Mouse (Mus musculus): Measurements from ENCODE around the gene Hs6st2. TPM values are rescaled to one million over a fixed set of nuclear protein-coding genes. Genes with fewer than 3 reads are reported as not detected.
A peak's percentile ranks its signal among the peaks of the same experiment; 100 is the strongest.

Gene Hs6st2
- total and polyA plus RNA-seq, 3 experiments, result not detected

GRCm38 (mm10) chrX:51505691-51506090 is 176.0 kb downstream of the Hs6st2 start:
- Histone ChIP-seq H3K27me3 (replicated peaks) (no peaks in the 10 kb centered on the region), H3K4me1 (ENCODE audit: control insufficient read depth in 1 of 2, insufficient read depth in 2 of 2) (no peaks in the 10 kb centered on the region), H3K4me2 (ENCODE audit: insufficient read depth, low read depth, poor library complexity, severe bottlenecking) (no peak overlapping the region), H3K9me3 (replicated peaks; ENCODE audit: low read length) (no peaks in the 10 kb centered on the region), H3K79me2 (replicated peaks; ENCODE audit: control insufficient read depth, extremely low read depth, insufficient read depth, poor library complexity, severe bottlenecking) (no peaks in the 10 kb centered on the region), H3K9ac (ENCODE audit: insufficient read depth, low read depth) (no peak overlapping the region), H3K36me3 (replicated peaks in 1 of 2; ENCODE audit: control insufficient read depth in 1 of 2, insufficient read depth in 1 of 2, low read length in 1 of 2) (no peaks in the 10 kb centered on the region), H3K27ac (ENCODE audit: insufficient read depth, low read depth) (no peak overlapping the region), H3K4me3 (replicated peaks in 1 of 3; ENCODE audit: low read depth in 2 of 3, low read length in 2 of 3, poor library complexity in 1 of 3) (no peak overlapping the region)
- in situ Hi-C loops (cut with MboI; ENCODE audit: low pct_ligation_motif_present, low pct_unique_long_range_greater_than_20kb, low sequenced_read_pairs) (no loop called here), dilution Hi-C loops (cut with MboI; ENCODE audit: extremely low pct_ligation_motif_present, extremely low pct_unique_long_range_greater_than_20kb, low sequenced_read_pairs) (no loop called here)
- DNase-seq (ENCODE audit: extremely low read depth), result no peak
- TF ChIP-seq GABPA (IDR thresholded peaks at IDR 0.05; ENCODE audit: insufficient replicate concordance, low read depth, low read length) (no peak), BHLHE40 (IDR thresholded peaks at IDR 0.05; ENCODE audit: low read depth, low read length) (no peak), EP300 (IDR thresholded peaks at IDR 0.05; ENCODE audit: low read length) (no peak), ZKSCAN1 (IDR thresholded peaks at IDR 0.05; ENCODE audit: borderline replicate concordance, low read depth, low read length) (no peak), TBP (conservative IDR thresholded peaks at IDR 0.05; ENCODE audit: low read depth, low read length) (no peak), ZC3H11A (IDR thresholded peaks at IDR 0.05; ENCODE audit: low read depth, low read length) (no peak)

- dilution Hi-C loops (cut with MboI; ENCODE audit: extremely low pct_ligation_motif_present, extremely low pct_unique_long_range_greater_than_20kb, low sequenced_read_pairs), result no loop called here
- in situ Hi-C loops (cut with MboI; ENCODE audit: low pct_ligation_motif_present, low pct_unique_long_range_greater_than_20kb, low sequenced_read_pairs), result no loop called here
Observed at GRCm38 (mm10) chrX:51503781-51504471, 177.7 kb downstream of the Hs6st2 start.

GRCm38 (mm10) chrX:51497831-51498230 is 183.8 kb downstream of the Hs6st2 start:
- TF ChIP-seq CTCF (conservative IDR thresholded peaks at IDR 0.05 in 1 of 2, IDR thresholded peaks at IDR 0.05 in 1 of 2; ENCODE audit: low read depth in 2 of 2, low read length in 2 of 2) (peak; percentile 19 to 39; a peak in 1 of 4 replicates), ZNF384 (IDR thresholded peaks at IDR 0.05; ENCODE audit: low read depth, low read length) (peak; percentile 15; the same call in 1 of the 2 replicates), RAD21 (IDR thresholded peaks at IDR 0.05; ENCODE audit: low read depth, low read length) (peak; percentile 43), UBTF (IDR thresholded peaks at IDR 0.05; ENCODE audit: low read depth, low read length) (no peak), SMC3 (IDR thresholded peaks at IDR 0.05; ENCODE audit: low read depth, low read length) (peak; percentile 16; the same call in 1 of the 2 replicates)
- no peak for DNase-seq (ENCODE audit: extremely low read depth)

More at GRCm38 (mm10) chrX:51503781-51504471, 177.7 kb downstream of the Hs6st2 start:
- H3K4me2 ChIP-seq (ENCODE audit: insufficient read depth, low read depth, poor library complexity, severe bottlenecking), result no peak overlapping the region
- H3K4me3 ChIP-seq (replicated peaks in 1 of 3; ENCODE audit: low read depth in 2 of 3, low read length in 2 of 3, poor library complexity in 1 of 3), result no peak overlapping the region
- H3K4me1 ChIP-seq (ENCODE audit: control insufficient read depth in 1 of 2, insufficient read depth in 2 of 2), result no peaks in the 10 kb centered on the region
- H3K27me3 ChIP-seq (replicated peaks), result no peaks in the 10 kb centered on the region
- DNase-seq (ENCODE audit: extremely low read depth), result no peak
- no peaks in the 10 kb centered on the region for H3K9me3 ChIP-seq (replicated peaks; ENCODE audit: low read length)
- no peaks in the 10 kb centered on the region for H3K79me2 ChIP-seq (replicated peaks; ENCODE audit: control insufficient read depth, extremely low read depth, insufficient read depth, poor library complexity, severe bottlenecking)
- no peaks in the 10 kb centered on the region for H3K36me3 ChIP-seq (replicated peaks in 1 of 2; ENCODE audit: control insufficient read depth in 1 of 2, insufficient read depth in 1 of 2, low read length in 1 of 2)
- no peak overlapping the region for H3K27ac ChIP-seq (ENCODE audit: insufficient read depth, low read depth)
- no peak overlapping the region for H3K9ac ChIP-seq (ENCODE audit: insufficient read depth, low read depth)
- TF ChIP-seq EP300 (IDR thresholded peaks at IDR 0.05; ENCODE audit: low read length) (no peak), NRF1 (IDR thresholded peaks at IDR 0.05; ENCODE audit: low read depth, low read length) (no peak), CHD2 (IDR thresholded peaks at IDR 0.05; ENCODE audit: low read length) (no peak), ZC3H11A (IDR thresholded peaks at IDR 0.05; ENCODE audit: low read depth, low read length) (no peak), TCF12 (IDR thresholded peaks at IDR 0.05; ENCODE audit: low read depth, low read length) (no peak), JUND (conservative IDR thresholded peaks at IDR 0.05; ENCODE audit: low read depth, low read length) (no peak), USF1 (IDR thresholded peaks at IDR 0.05; ENCODE audit: low read depth, low read length) (no peak), ZKSCAN1 (IDR thresholded peaks at IDR 0.05; ENCODE audit: borderline replicate concordance, low read depth, low read length) (no peak), CHD1 (IDR thresholded peaks at IDR 0.05; ENCODE audit: low read depth, low read length) (no peak), HCFC1 (IDR thresholded peaks at IDR 0.05; ENCODE audit: low read depth, low read length) (no peak)

More at GRCm38 (mm10) chrX:51497831-51498230, 183.8 kb downstream of the Hs6st2 start:
- H3K4me1 ChIP-seq (ENCODE audit: control insufficient read depth in 1 of 2, insufficient read depth in 2 of 2), result no peaks in the 10 kb centered on the region
- no peaks in the 10 kb centered on the region for H3K27me3 ChIP-seq (replicated peaks)
- H3K4me2 ChIP-seq (ENCODE audit: insufficient read depth, low read depth, poor library complexity, severe bottlenecking), result no peak overlapping the region
- no peaks in the 10 kb centered on the region for H3K36me3 ChIP-seq (replicated peaks in 1 of 2; ENCODE audit: control insufficient read depth in 1 of 2, insufficient read depth in 1 of 2, low read length in 1 of 2)
- dilution Hi-C loops (cut with MboI; ENCODE audit: extremely low pct_ligation_motif_present, extremely low pct_unique_long_range_greater_than_20kb, low sequenced_read_pairs) (no loop called here), in situ Hi-C loops (cut with MboI; ENCODE audit: low pct_ligation_motif_present, low pct_unique_long_range_greater_than_20kb, low sequenced_read_pairs) (no loop called here)
- H3K4me3 ChIP-seq (replicated peaks in 1 of 3; ENCODE audit: low read depth in 2 of 3, low read length in 2 of 3, poor library complexity in 1 of 3), result no peak overlapping the region
- H3K79me2 ChIP-seq (replicated peaks; ENCODE audit: control insufficient read depth, extremely low read depth, insufficient read depth, poor library complexity, severe bottlenecking), result no peaks in the 10 kb centered on the region
- no peak overlapping the region for H3K9ac ChIP-seq (ENCODE audit: insufficient read depth, low read depth)
- no peak overlapping the region for H3K27ac ChIP-seq (ENCODE audit: insufficient read depth, low read depth)
- no peaks in the 10 kb centered on the region for H3K9me3 ChIP-seq (replicated peaks; ENCODE audit: low read length)
